Mouse (Mus musculus) erythroblast, embryonic 14.5 days (primary cell): Measurements from ENCODE around the gene Ear14. TPM values are rescaled to one million over a fixed set of nuclear protein-coding genes. Genes with fewer than 3 reads are reported as not detected.
"Not testable (repeated sequence)": the region's sequence is repeated elsewhere in the genome, so short reads cannot be mapped to it uniquely, and the experiment has no call there.

Experiments
- H3K27me3 ChIP-seq: 2 replicates; pipeline ENCODE4 v1.6.1; 2012; ENCODE audit warnings: inconsistent platforms; ENCODE audit not compliant: control insufficient read depth
- H3K36me3 ChIP-seq: 2 replicates; pipeline ENCODE4 v1.6.1; 2012; ENCODE audit warnings: mild to moderate bottlenecking, inconsistent platforms; ENCODE audit not compliant: control insufficient read depth
- H3K4me1 ChIP-seq: 2 replicates; pipeline ENCODE4 v1.6.1; 2012; ENCODE audit warnings: inconsistent platforms; ENCODE audit not compliant: control insufficient read depth
- H3K4me3 ChIP-seq: replicated peaks from 2 replicates; pipeline ENCODE3; 2012; ENCODE audit warnings: moderate library complexity, mild to moderate bottlenecking, inconsistent platforms
- H3K9me3 ChIP-seq: 2 replicates; pipeline ENCODE4 v1.6.1; 2012; ENCODE audit warnings: low read length, inconsistent platforms, mixed read lengths; ENCODE audit not compliant: control insufficient read depth
- GATA1 ChIP-seq: IDR thresholded peaks from 2 replicates; pipeline ENCODE4 v1.6.1; 2012; ENCODE audit warnings: low read length, inconsistent platforms, mixed read lengths
- TAL1 ChIP-seq: IDR thresholded peaks from 3 replicates; pipeline ENCODE4 v1.6.1; 2012; ENCODE audit warnings: low read length, inconsistent platforms, mixed read lengths
- polyA plus RNA-seq: library from polyadenylated mRNA; stranded (reverse); fragments of >175 nt; gene quantifications from 2 replicates; pipeline ENCODE4 v1.2.3, GENCODE M21; 2012

Ear14 gene
- polyA plus RNA-seq = not detected in 2 replicates

- TF ChIP-seq TAL1 (no peak), GATA1 (no peak)
- Histone ChIP-seq H3K27me3 (no peaks in the 10 kb centered on the region), H3K9me3 (no peaks in the 10 kb centered on the region), H3K36me3 (no peaks in the 10 kb centered on the region), H3K4me1 (no peaks in the 10 kb centered on the region), H3K4me3 (no peak within 1 kb of the TSS)
Observed at GRCm38 (mm10) chr14:51203115-51203514, at the start of gene Ear14. Gene Ear14 (plus strand): TSS chr14:51203391.

- H3K4me3 ChIP-seq = no peak overlapping the region
- no peak for TF ChIP-seq TAL1
- TF ChIP-seq GATA1 = no peak
- 0 out of 2 replicates have a peak, but pooled peaks cover 2% of the 10 kb centered on the region for H3K27me3 ChIP-seq
- no peaks in the 10 kb centered on the region for H3K9me3 ChIP-seq
- H3K4me1 ChIP-seq = peaks cover 39% of the 10 kb centered on the region
- no peaks in the 10 kb centered on the region for H3K36me3 ChIP-seq
Observed at GRCm38 (mm10) chr14:51156056-51156735, 47.0 kb upstream of the Ear14 start.

- TF ChIP-seq TAL1 (no peak), GATA1 (no peak)
- peaks cover 39% of the 10 kb centered on the region for H3K4me1 ChIP-seq
- H3K27me3 ChIP-seq = 0 out of 2 replicates have a peak, but pooled peaks cover 2% of the 10 kb centered on the region
Observed at GRCm38 (mm10) chr14:51156736-51157068, 46.5 kb upstream of the Ear14 start.

GRCm38 (mm10) chr14:51157072-51157471, 46.1 kb upstream of the Ear14 start:
- Histone ChIP-seq H3K27me3 (peaks cover 3% of the 10 kb centered on the region; the same call in 1 of the 2 replicates), H3K4me3 (no peak overlapping the region), H3K36me3 (no peaks in the 10 kb centered on the region), H3K9me3 (no peaks in the 10 kb centered on the region), H3K4me1 (peaks cover 36% of the 10 kb centered on the region)
- TF ChIP-seq TAL1 = no peak
- TF ChIP-seq GATA1 = no peak

More at GRCm38 (mm10) chr14:51156736-51157068, 46.5 kb upstream of the Ear14 start:
- Histone ChIP-seq H3K36me3 (no peaks in the 10 kb centered on the region), H3K9me3 (no peaks in the 10 kb centered on the region), H3K4me3 (no peak overlapping the region)

GRCm38 (mm10) chr14:51161976-51162375, 41.2 kb upstream of the Ear14 start, which contains the start of gene Rnase2b:
Gene Rnase2b (plus strand): TSS chr14:51162260.
- H3K9me3 ChIP-seq = not testable (repeated sequence)
- peaks cover 27% of the 10 kb centered on the region for H3K4me1 ChIP-seq

GRCm38 (mm10) chr14:51163323-51163722, 39.9 kb upstream of the Ear14 start:
- H3K27me3 ChIP-seq = peaks cover 24% of the 10 kb centered on the region
- not testable (repeated sequence) for H3K9me3 ChIP-seq, H3K4me3 ChIP-seq, H3K36me3 ChIP-seq
- peaks cover 21% of the 10 kb centered on the region for H3K4me1 ChIP-seq

More at GRCm38 (mm10) chr14:51161976-51162375, 41.2 kb upstream of the Ear14 start, which contains the start of gene Rnase2b:
- H3K36me3 ChIP-seq, H3K4me3 ChIP-seq: not testable (repeated sequence)
- H3K27me3 ChIP-seq = peaks cover 22% of the 10 kb centered on the region

GRCm38 (mm10) chr14:51165435-51165834, 37.8 kb upstream of the Ear14 start:
- no peaks in the 10 kb centered on the region for H3K9me3 ChIP-seq
- peaks cover 11% of the 10 kb centered on the region for H3K4me1 ChIP-seq
- TF ChIP-seq GATA1 (no peak), TAL1 (no peak)

GRCm38 (mm10) chr14:51166068-51166467, 37.1 kb upstream of the Ear14 start:
- Histone ChIP-seq H3K9me3 (no peaks in the 10 kb centered on the region), H3K4me3 (no peak overlapping the region), H3K36me3 (no peaks in the 10 kb centered on the region), H3K27me3 (peaks cover 23% of the 10 kb centered on the region), H3K4me1 (peaks cover 11% of the 10 kb centered on the region)
- no peak for TF ChIP-seq TAL1
- TF ChIP-seq GATA1 = no peak

More at GRCm38 (mm10) chr14:51165435-51165834, 37.8 kb upstream of the Ear14 start:
- Histone ChIP-seq H3K4me3 (no peak overlapping the region), H3K36me3 (no peaks in the 10 kb centered on the region), H3K27me3 (peaks cover 23% of the 10 kb centered on the region)

GRCm38 (mm10) chr14:51172095-51172865, 30.9 kb upstream of the Ear14 start:
- not testable (repeated sequence) for H3K4me3 ChIP-seq, H3K9me3 ChIP-seq, H3K4me1 ChIP-seq, H3K36me3 ChIP-seq, H3K27me3 ChIP-seq

GRCm38 (mm10) chr14:51172947-51173346, 30.2 kb upstream of the Ear14 start:
- not testable (repeated sequence) for H3K27me3 ChIP-seq, H3K9me3 ChIP-seq, H3K36me3 ChIP-seq, H3K4me3 ChIP-seq, H3K4me1 ChIP-seq
